ENCODE assay signal across 1 mouse cellular context in genomic region chr7:127026616-127026983, GRCm38 (mm10).
TF ChIP-seq lines count a peak whose summit lies in the region.

No protein-coding gene starts in this region.

TF ChIP-seq in C2C12, 6 proteins besides CTCF, POLR2A, EP300 and RAD21 (continued from another document):
- TF ChIP-seq MYOD1 (IDR thresholded peaks at IDR 0.05; ENCODE audit: control insufficient read depth, insufficient read length, low read depth) (no peak), MAX (IDR thresholded peaks at IDR 0.05) (no peak), FOSL1 (IDR thresholded peaks at IDR 0.05; ENCODE audit: insufficient read depth, low read length, poor library complexity, severe bottlenecking) (no peak), USF1 (IDR thresholded peaks at IDR 0.05; ENCODE audit: low read depth) (no peak)
TF ChIP-seq in C2C12: peak in this region for 0.
